Mouse (Mus musculus) adrenal gland (tissue): ENCODE data around the gene Prss56.

Source experiments
- intact Hi-C: fragments of 180-260 bp; cut with DNase I; formaldehyde crosslinking; loops from one replicate; pipeline ENCODE4 v1.15.1; 2025

The Prss56 gene

DNA sequence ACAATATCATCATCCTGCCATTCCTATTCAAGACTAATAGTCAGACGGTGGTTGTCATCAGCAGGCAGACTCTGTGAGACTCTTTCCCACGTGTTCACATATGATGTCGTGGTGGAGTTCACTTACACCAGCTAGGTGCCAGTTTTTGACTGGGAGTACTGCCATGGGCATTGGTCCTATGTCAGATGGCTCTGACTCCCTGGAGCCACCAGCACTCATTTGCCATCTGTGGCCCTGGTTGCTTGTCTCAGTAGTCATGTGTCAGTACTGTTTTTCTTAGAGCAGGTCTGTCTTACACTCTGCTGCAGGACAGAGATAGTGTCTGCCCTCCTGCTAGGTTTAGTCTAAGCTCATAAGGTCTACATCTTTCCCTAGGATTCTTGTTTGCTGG lies 44.0 kb downstream of the Prss56 start:
- intact Hi-C loops = no loop called here

DNA sequence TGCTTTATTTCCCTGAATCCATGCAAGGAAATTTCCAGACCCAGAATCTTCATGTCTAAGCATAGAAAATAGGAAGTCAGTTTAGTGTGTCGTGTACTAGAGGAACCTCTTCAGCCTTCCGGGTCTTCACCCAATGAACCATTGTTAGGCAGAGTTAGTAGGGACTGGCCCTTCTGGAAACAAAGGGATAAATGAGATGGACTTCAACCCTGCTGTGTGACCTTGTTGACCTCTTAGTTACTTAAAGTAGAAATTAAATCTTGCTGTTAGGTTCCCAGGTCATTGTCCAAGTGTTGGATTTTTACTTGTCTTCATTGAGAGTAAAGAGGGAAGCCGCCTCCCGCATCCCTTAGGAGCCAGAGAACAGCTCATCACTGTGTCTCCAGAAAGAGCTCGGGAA lies 47.5 kb downstream of the Prss56 start:
- intact Hi-C loops = no loop called here

DNA sequence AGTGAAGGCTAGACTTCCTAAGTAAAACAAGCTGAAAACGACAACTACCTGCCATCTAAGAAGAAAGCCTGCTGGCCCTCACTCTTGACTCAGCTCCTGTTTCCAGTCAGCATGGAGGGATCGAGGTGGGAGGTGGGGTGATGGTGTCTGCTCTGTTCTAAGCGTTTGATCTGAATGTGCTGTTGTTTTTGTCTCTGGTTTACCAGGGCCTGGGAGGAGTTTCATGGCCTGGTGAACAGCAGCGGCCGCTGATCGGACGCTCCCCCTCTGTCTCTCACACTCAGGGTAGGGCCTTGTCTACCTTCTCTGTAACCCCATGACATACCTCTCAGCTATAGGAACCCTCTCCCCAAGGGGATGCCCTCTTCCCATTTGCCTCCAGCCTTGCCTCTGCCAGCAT lies 49.1 kb downstream of the Prss56 start:
- intact Hi-C loops = no loop called here
